Mouse (Mus musculus): ENCODE data around the gene Phox2b. TPM values are rescaled to one million over a fixed set of nuclear protein-coding genes. Genes with fewer than 3 reads are reported as not detected.

The Phox2b gene
- polyA plus RNA-seq, 1 experiment from 2014 or later: 0.17 TPM

DNA sequence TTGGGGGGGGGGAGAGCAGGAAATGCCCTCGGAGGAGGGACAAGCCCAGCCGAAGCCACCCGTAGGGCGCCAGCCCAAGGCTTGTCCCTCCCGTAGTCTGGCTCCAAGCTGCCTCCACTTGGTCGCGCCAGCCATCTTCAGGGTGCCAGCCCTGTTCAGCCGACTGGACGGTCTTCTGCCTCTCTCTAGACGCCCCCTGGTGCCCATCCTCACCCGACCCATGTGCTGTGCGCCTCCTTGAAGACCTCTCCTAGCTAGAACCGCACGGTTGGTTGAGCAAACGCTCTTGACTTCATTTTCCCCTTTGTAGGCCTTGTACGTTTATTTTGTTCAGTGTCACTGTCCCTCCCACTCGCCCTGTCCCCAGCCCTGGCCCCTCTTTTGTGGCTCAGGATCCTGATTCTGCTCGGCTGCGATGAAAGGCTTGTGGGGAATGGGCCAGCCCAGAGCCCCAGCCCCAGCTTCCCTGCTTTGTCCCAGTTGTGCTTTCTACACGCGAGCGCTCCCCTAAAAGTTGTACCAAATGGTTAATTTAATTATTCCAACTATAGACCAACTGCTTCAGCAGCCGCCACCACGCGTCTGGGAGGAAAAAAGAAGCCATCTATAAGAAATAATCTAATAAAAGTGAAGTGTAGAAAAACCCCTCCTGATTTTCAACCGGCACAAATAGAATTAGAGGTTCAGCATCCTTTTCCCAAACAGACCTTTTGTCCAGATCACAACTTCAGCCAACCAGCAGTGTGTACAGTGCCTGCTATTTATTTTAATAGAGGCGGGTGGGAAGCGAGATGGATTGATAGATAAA lies 2.9 kb upstream of the Phox2b start:
- Histone ChIP-seq H3K4me3 (ENCODE audit: low read depth, low read length) (no peak overlapping the region), H3K9ac (ENCODE audit: low read length) (no peak overlapping the region), H3K4me1 (ENCODE audit: control insufficient read depth, insufficient read depth, low read length) (0 out of 2 replicates have a peak, but pooled peaks cover 2% of the 10 kb centered on the region), H3K4me2 (ENCODE audit: low read depth, severe bottlenecking) (no peak overlapping the region), H3K9me3 (ENCODE audit: control insufficient read depth, low read length) (no peaks in the 10 kb centered on the region), H3K36me3 (ENCODE audit: control insufficient read depth, insufficient read depth, low read length) (no peaks in the 10 kb centered on the region), H3K27me3 (ENCODE audit: control insufficient read depth, insufficient read depth, low read length) (peaks cover 68% of the 10 kb centered on the region), H3K27ac (replicated peaks; ENCODE audit: low read depth, low read length) (no peak overlapping the region)
- DNase-seq (ENCODE audit: low spot score) (peak; percentile 65), ATAC-seq (ENCODE audit: insufficient number of reproducible peaks, low FRiP score, low TSS enrichment, low read depth) (no peak)
- 2% methylated on average over 28 of the region's 28 CpGs for WGBS

DNA sequence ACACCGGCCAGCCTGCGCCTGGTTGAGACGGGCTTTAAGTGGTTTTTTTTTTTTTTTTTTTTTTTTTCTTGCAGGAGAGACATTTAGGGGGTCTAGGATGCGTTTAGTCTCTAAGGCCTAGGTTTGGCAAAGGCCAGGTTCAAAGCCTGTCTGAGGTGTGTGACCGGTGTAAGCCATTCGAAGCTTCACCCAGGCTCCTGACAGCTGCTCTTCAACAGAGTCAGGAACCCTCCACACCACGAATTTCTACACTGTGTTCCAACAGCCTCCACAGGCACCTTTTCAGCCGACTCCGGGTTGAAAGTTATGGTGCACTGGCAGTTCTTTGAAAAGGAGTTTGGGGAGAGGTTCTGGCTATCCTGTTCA lies 2.3 kb upstream of the Phox2b start:
- Histone ChIP-seq H3K9ac (ENCODE audit: low read length) (no peak overlapping the region), H3K4me1 (ENCODE audit: control insufficient read depth, insufficient read depth, low read length) (0 out of 2 replicates have a peak, but pooled peaks cover 2% of the 10 kb centered on the region), H3K4me3 (ENCODE audit: low read depth, low read length) (no peak overlapping the region), H3K36me3 (ENCODE audit: control insufficient read depth, insufficient read depth, low read length) (no peaks in the 10 kb centered on the region), H3K27ac (replicated peaks; ENCODE audit: low read depth, low read length) (no peak overlapping the region), H3K27me3 (ENCODE audit: control insufficient read depth, insufficient read depth, low read length) (peaks cover 73% of the 10 kb centered on the region), H3K9me3 (ENCODE audit: control insufficient read depth, low read length) (no peaks in the 10 kb centered on the region), H3K4me2 (ENCODE audit: low read depth, severe bottlenecking) (no peak overlapping the region)
- no peak for DNase-seq (ENCODE audit: low spot score)
- ATAC-seq (ENCODE audit: insufficient number of reproducible peaks, low FRiP score, low TSS enrichment, low read depth): no peak; the same call in 1 of the 2 replicates
- 2% methylated on average over 9 of the region's 9 CpGs for WGBS

GRCm38 (mm10) chr5:67100564-67101394 lies 1.7 kb upstream of the Phox2b start:
- Histone ChIP-seq H3K27me3 (ENCODE audit: control insufficient read depth, insufficient read depth, low read length) (peaks cover 76% of the 10 kb centered on the region), H3K4me1 (ENCODE audit: control insufficient read depth, insufficient read depth, low read length) (peaks cover 6% of the 10 kb centered on the region), H3K36me3 (ENCODE audit: control insufficient read depth, insufficient read depth, low read length) (no peaks in the 10 kb centered on the region), H3K9me3 (ENCODE audit: control insufficient read depth, low read length) (no peaks in the 10 kb centered on the region), H3K4me2 (ENCODE audit: low read depth, severe bottlenecking) (no peak overlapping the region), H3K9ac (ENCODE audit: low read length) (no peak overlapping the region), H3K4me3 (ENCODE audit: low read depth, low read length) (no peak overlapping the region), H3K27ac (replicated peaks; ENCODE audit: low read depth, low read length) (no peak overlapping the region)
- ATAC-seq (ENCODE audit: insufficient number of reproducible peaks, low FRiP score, low TSS enrichment, low read depth): peak; percentile 18; the same call in 1 of the 2 replicates
- WGBS: under 1% methylated on average over 34 of the region's 34 CpGs
- peak; percentile 74 for DNase-seq (ENCODE audit: low spot score)

GRCm38 (mm10) chr5:67099393-67100271 lies 531 bp upstream of the Phox2b start:
- Histone ChIP-seq H3K4me1 (ENCODE audit: control insufficient read depth, insufficient read depth, low read length) (peaks cover 6% of the 10 kb centered on the region), H3K9me3 (ENCODE audit: control insufficient read depth, low read length) (no peaks in the 10 kb centered on the region), H3K27me3 (ENCODE audit: control insufficient read depth, insufficient read depth, low read length) (peaks cover 86% of the 10 kb centered on the region), H3K27ac (replicated peaks; ENCODE audit: low read depth, low read length) (no peak overlapping the region), H3K4me2 (ENCODE audit: low read depth, severe bottlenecking) (no peak overlapping the region), H3K36me3 (ENCODE audit: control insufficient read depth, insufficient read depth, low read length) (no peaks in the 10 kb centered on the region), H3K4me3 (ENCODE audit: low read depth, low read length) (no peak overlapping the region), H3K9ac (ENCODE audit: low read length) (no peak overlapping the region)
- ATAC-seq (ENCODE audit: insufficient number of reproducible peaks, low FRiP score, low TSS enrichment, low read depth) (no peak), DNase-seq (ENCODE audit: low spot score) (peak; percentile 74)
- under 1% methylated on average over 32 of the region's 32 CpGs for WGBS

DNA sequence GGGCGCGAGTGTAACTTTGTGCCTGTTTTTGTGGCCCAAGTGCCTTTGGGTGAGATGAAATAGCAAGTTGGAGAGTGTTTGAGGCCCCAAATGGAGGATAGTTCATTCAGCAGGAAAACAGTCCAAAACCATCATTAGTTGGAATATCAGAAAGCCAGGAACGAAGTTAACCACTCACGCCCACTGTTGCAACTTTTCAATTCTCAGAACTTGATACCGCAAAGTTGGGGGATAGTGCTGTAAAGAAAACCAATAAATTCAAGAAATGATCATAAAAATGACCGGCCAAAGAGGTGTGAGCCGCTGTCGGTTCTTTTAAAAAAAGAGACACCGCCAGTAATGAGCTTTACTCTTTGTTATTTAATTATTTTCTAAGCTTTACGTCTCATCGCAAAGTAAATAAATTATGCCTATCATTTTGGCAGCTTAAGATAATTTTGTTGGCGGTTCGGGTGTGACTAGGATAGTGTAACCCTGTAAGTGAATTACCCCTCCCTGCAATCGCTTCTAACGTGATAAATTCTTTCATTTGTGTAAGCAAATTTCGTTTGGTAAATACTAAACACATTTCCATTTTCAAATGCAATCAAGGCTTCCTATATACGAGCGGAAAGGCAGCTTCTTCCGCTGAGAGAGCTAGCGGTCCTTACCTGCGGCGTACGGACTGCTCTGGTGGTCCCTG lies 909 bp downstream of the Phox2b start:
- Histone ChIP-seq H3K27ac (replicated peaks; ENCODE audit: low read depth, low read length) (no peak overlapping the region), H3K4me2 (ENCODE audit: low read depth, severe bottlenecking) (no peak overlapping the region), H3K9me3 (ENCODE audit: control insufficient read depth, low read length) (no peaks in the 10 kb centered on the region), H3K9ac (ENCODE audit: low read length) (no peak overlapping the region), H3K36me3 (ENCODE audit: control insufficient read depth, insufficient read depth, low read length) (no peaks in the 10 kb centered on the region), H3K4me1 (ENCODE audit: control insufficient read depth, insufficient read depth, low read length) (peaks cover 6% of the 10 kb centered on the region), H3K4me3 (ENCODE audit: low read depth, low read length) (no peak overlapping the region), H3K27me3 (ENCODE audit: control insufficient read depth, insufficient read depth, low read length) (peaks cover 85% of the 10 kb centered on the region)
- ATAC-seq (ENCODE audit: insufficient number of reproducible peaks, low FRiP score, low TSS enrichment, low read depth) (no peak), DNase-seq (ENCODE audit: low spot score) (no peak)
- WGBS: 1% methylated on average over 23 of the region's 23 CpGs

DNA sequence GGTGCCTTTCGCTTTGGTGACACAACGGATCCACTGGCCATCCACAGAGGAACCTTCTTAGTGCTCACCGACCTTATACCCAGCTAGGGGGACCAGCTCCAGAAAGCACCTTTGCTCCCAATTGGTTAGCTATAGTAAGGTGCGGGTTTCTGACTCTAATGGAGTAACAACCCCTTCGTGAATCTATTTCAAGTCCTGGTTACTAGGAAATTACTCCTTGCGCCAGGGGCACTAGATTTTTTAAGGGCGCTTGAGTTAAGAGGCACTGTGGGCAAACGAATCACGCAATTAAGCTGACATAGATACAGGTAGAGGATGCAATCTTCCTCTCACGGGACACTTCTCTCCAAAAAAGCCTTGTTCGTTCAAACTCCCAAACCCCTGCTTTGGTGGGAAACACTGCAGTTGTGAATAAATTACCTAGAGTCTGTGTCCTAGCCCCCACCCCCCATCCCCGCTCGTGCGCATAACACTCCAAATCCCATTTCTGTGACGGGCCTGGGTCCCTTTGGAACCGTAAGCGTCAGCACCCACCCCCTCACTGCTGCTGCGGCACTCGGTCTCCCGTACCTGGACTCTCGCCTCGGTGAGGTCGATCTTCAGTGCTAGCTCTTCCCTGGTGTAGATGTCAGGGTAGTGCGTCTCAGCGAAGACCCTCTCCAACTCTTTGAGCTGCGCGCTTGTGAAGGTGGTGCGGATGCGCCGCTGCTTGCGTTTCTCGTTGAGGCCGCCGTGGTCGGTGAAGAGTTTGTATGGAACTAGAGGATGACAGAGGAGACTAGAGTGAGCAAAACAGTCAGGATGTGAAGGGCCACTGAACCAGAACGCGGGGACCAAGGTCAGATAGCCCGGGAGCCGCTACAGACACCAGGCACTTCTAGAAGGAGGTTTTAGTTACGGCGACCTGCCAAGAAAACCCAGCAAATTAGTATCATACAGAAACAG lies 1.7 kb downstream of the Phox2b start:
- ATAC-seq (ENCODE audit: insufficient number of reproducible peaks, low FRiP score, low TSS enrichment, low read depth): no peak
- Histone ChIP-seq H3K27me3 (ENCODE audit: control insufficient read depth, insufficient read depth, low read length) (peaks cover 85% of the 10 kb centered on the region), H3K9ac (ENCODE audit: low read length) (no peak overlapping the region), H3K4me2 (ENCODE audit: low read depth, severe bottlenecking) (no peak overlapping the region), H3K4me1 (ENCODE audit: control insufficient read depth, insufficient read depth, low read length) (peaks cover 6% of the 10 kb centered on the region), H3K36me3 (ENCODE audit: control insufficient read depth, insufficient read depth, low read length) (no peaks in the 10 kb centered on the region), H3K4me3 (ENCODE audit: low read depth, low read length) (no peak overlapping the region), H3K27ac (replicated peaks; ENCODE audit: low read depth, low read length) (no peak overlapping the region), H3K9me3 (ENCODE audit: control insufficient read depth, low read length) (no peaks in the 10 kb centered on the region)
- peak; percentile 66 for DNase-seq (ENCODE audit: low spot score)
- WGBS: under 1% methylated on average over 41 of the region's 41 CpGs

DNA sequence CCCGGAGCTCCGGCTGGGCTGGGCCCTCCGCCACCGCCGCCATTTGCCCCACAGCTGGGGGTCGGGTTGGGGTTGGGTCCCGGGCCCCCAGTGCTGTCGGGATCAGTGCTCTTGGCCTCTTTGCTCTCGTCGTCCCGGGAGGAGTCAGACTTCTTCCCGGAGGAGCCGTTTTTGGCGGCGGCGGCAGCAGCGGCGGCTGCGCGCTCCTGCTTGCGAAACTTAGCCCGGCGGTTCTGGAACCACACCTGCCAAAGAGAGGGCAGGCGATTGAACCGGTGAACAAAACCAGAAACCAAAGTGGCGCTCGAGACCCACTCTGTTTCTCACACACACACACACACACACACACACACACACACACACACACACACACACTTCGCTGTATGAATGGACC lies 2.7 kb downstream of the Phox2b start:
- Histone ChIP-seq H3K9me3 (ENCODE audit: control insufficient read depth, low read length) (no peaks in the 10 kb centered on the region), H3K4me2 (ENCODE audit: low read depth, severe bottlenecking) (peak overlapping the region; percentile 38), H3K27me3 (ENCODE audit: control insufficient read depth, insufficient read depth, low read length) (peaks cover 85% of the 10 kb centered on the region), H3K4me1 (ENCODE audit: control insufficient read depth, insufficient read depth, low read length) (peaks cover 6% of the 10 kb centered on the region), H3K36me3 (ENCODE audit: control insufficient read depth, insufficient read depth, low read length) (no peaks in the 10 kb centered on the region), H3K9ac (ENCODE audit: low read length) (no peak overlapping the region), H3K27ac (replicated peaks; ENCODE audit: low read depth, low read length) (no peak overlapping the region), H3K4me3 (ENCODE audit: low read depth, low read length) (peak overlapping the region; percentile 20; the same call in 1 of the 2 replicates)
- ATAC-seq (ENCODE audit: insufficient number of reproducible peaks, low FRiP score, low TSS enrichment, low read depth) (no peak), DNase-seq (ENCODE audit: low spot score) (peak; percentile 72)
- 0% methylated on average over 23 of the region's 28 CpGs for WGBS
